Mouse (Mus musculus) hindbrain, embryonic 12.5 days (tissue): ENCODE results near the gene Hmg20a. TPM values are rescaled to one million over a fixed set of nuclear protein-coding genes. Genes with fewer than 3 reads are reported as not detected.
"Not testable (repeated sequence)": the region's sequence is repeated elsewhere in the genome, so short reads cannot be mapped to it uniquely, and the experiment has no call there.

Source experiments
- ATAC-seq: fragments of 200-750 bp; cut with Nextera tagmentation; 2 replicates; pipeline ENCODE4 v1.8.0; 2017; ENCODE audit warnings: moderate TSS enrichment; ENCODE audit not compliant: low FRiP score
- H3K27ac ChIP-seq: fragments of 300-500 bp; sonication (generic); 2 replicates; pipeline ENCODE4 v1.5.1; 2016; ENCODE audit warnings: mild to moderate bottlenecking
- H3K27me3 ChIP-seq: fragments of 300-500 bp; sonication (generic); 2 replicates; pipeline ENCODE4 v1.6.1; 2016; ENCODE audit warnings: mild to moderate bottlenecking
- H3K36me3 ChIP-seq: fragments of 300-500 bp; sonication (generic); 2 replicates; pipeline ENCODE4 v1.6.1; 2016; ENCODE audit warnings: mild to moderate bottlenecking
- H3K4me1 ChIP-seq: fragments of 300-500 bp; sonication (generic); 2 replicates; pipeline ENCODE4 v1.6.1; 2016
- H3K4me2 ChIP-seq: fragments of 300-500 bp; sonication (generic); replicated peaks from 2 replicates; pipeline ENCODE4 v1.6.1; 2016; ENCODE audit warnings: mild to moderate bottlenecking
- H3K4me3 ChIP-seq: fragments of 300-500 bp; sonication (generic); 2 replicates; pipeline ENCODE4 v1.5.1; 2016; ENCODE audit warnings: mild to moderate bottlenecking
- H3K9ac ChIP-seq: fragments of 300-500 bp; sonication (generic); 2 replicates; pipeline ENCODE4 v1.6.1; 2016; ENCODE audit warnings: mild to moderate bottlenecking, moderate library complexity
- H3K9me3 ChIP-seq: fragments of 300-500 bp; sonication (generic); replicated peaks from 2 replicates; pipeline ENCODE4 v1.6.1; 2016; ENCODE audit warnings: mild to moderate bottlenecking
- WGBS: fragments of 180-500 bp; shearing (Covaris S2); methylation state at CpG from one replicate; pipeline ENCODE4 v1.1.7; 2016; 5-methylcytosine and 5-hydroxymethylcytosine counted together
- polyA plus RNA-seq: library from polyadenylated mRNA; unstranded; fragments of >200 nt; fragmentation: Nextera tagmentation; extraction: Ambion mirVana; gene quantifications from 2 replicates; pipeline ENCODE4 v1.2.1, GENCODE M21; 2016

Gene Hmg20a
- polyA plus RNA-seq, 1 experiment from 2014 or later = 83.1 TPM

DNA sequence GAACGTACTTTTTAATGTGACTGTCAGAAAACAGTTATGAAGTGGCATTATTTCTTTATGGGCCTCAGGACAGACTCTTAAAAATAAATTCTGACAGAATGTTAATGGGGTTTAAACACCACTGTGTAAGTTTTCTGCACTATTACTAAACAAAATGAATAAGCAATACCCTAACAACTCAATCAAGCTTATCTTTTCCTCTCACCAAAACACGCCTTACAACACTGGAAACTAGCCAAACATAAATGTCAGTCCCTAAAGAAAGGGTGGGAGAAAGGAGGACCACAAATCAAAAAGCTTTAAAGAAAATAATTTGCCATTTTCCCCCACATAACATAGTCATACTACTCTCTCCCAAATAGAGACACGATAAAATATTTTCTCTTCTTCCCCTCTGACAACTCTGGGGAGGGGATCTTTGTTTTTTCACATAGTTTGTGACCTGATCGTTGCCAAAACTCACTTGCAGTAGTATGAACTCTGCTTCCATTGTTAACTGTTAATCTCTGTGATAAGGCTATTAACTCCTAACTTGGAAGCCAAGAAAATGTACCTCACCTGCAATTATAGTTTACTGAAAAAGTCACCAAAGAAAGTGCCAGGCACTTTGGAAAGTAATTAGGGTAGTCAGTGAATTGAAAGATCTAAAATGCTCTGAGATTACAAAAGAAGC, 2.3 kb upstream of the Hmg20a start:
- peaks cover 15% of the 10 kb centered on the region for H3K4me1 ChIP-seq
- 74% methylated on average over 4 of the region's 4 CpGs for WGBS
- H3K36me3 ChIP-seq = no peaks in the 10 kb centered on the region
- H3K9ac ChIP-seq = no peak overlapping the region
- no peak overlapping the region for H3K27ac ChIP-seq
- 0 out of 2 replicates have a peak overlapping the region, but pooled peaks have one; percentile 5 for H3K4me2 ChIP-seq
- ATAC-seq = no peak
- H3K4me3 ChIP-seq = no peak overlapping the region
- no peaks in the 10 kb centered on the region for H3K27me3 ChIP-seq
- no peaks in the 10 kb centered on the region for H3K9me3 ChIP-seq

DNA sequence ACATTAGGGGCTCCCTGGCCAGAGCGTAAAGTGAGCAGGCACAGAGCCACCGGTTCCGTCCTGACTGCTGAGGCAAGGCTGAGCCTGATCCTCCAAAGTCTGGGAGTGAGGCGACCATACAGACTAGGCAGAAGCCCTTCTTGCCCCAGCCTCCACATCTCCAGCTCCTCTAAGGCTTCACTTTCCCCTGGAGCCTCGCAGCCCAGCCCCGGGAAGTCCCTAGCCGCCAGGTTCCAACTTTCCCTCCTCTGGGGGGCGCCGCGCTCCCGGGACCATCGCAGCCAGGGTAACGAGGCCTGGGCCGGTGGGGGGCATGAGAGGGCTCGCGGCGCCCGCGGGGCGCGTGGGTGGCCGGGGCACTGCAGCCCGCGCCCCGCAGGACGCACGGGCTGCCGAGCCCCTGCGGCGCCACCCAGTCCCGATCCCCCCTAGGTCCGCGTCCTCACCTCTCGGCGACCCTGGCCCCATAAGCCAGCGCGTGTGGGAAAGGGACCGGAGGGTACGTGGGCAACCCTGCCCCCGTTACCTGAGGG, 928 bp upstream of the Hmg20a start:
- H3K9me3 ChIP-seq = no peaks in the 10 kb centered on the region
- no peak; the same call in 1 of the 2 replicates for ATAC-seq
- peak overlapping the region; percentile 87 for H3K27ac ChIP-seq
- H3K27me3 ChIP-seq = no peaks in the 10 kb centered on the region
- H3K4me3 ChIP-seq = peak overlapping the region; percentile 78
- WGBS = 1% methylated on average over 40 of the region's 40 CpGs
- peak overlapping the region; percentile 56 for H3K4me2 ChIP-seq
- H3K4me1 ChIP-seq = peaks cover 25% of the 10 kb centered on the region
- no peaks in the 10 kb centered on the region for H3K36me3 ChIP-seq
- peak overlapping the region; percentile 75 for H3K9ac ChIP-seq

DNA sequence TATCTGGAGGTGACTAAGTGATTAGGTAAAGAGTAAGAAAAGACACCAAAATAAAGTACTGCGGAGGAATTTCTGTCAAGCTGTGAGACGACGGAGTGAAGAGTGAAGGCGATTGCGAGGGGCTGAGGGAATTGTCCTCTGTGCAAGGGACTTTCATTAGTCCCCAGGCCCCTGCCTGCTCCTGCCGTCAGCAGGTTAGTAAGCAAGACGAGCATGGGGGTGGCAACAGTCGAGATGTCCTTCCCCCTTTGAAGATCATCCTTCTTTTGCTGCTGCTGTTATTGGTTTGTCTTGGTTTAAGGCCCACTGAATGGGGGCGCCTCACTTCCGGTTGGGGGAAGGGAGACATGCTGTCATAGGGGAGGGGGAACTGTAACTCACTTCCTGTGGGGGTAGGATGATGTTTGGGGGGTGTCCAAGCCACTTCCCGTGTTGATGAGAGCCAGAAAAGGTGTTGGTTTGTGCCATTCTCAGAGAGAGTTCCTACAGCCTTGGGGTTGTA, 380 bp downstream of the Hmg20a start:
- Histone ChIP-seq H3K27me3 (no peaks in the 10 kb centered on the region), H3K4me2 (peak overlapping the region; percentile 56), H3K9me3 (no peaks in the 10 kb centered on the region), H3K27ac (peak overlapping the region; percentile 92), H3K9ac (peak overlapping the region; percentile 74), H3K36me3 (no peaks in the 10 kb centered on the region), H3K4me3 (peak overlapping the region; percentile 78), H3K4me1 (peaks cover 27% of the 10 kb centered on the region)
- ATAC-seq = peak; percentile 50
- under 1% methylated on average over 11 of the region's 11 CpGs for WGBS

DNA sequence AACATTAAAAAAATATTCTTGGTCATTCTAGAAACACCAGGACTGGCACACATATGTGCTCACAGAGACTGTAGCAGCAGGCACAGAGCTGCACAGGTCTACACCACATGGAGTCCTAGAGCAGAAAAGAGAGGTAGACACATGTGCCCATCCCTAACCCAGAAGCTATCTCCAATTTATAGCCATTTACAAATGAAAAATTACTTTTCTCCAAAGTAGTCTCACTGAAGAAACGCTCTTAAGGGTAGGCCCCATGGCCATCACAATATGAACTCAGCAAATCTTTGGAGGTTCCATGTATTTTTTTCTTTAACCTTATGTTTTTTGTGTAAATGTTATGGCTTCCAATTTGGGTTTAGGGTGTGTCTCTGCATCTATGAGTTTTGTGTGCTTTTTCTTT, 1.8 kb downstream of the Hmg20a start:
- Histone ChIP-seq H3K4me2 (no peak overlapping the region), H3K4me3 (no peak overlapping the region), H3K4me1 (peaks cover 27% of the 10 kb centered on the region), H3K9me3 (no peaks in the 10 kb centered on the region), H3K27me3 (no peaks in the 10 kb centered on the region), H3K36me3 (no peaks in the 10 kb centered on the region), H3K27ac (no peak overlapping the region), H3K9ac (no peak overlapping the region)
- 100% methylated on average over 1 of the region's 1 CpGs for WGBS
- no peak for ATAC-seq

- Histone ChIP-seq H3K36me3 (no peaks in the 10 kb centered on the region), H3K9ac (no peak overlapping the region), H3K4me2 (no peak overlapping the region), H3K27ac (no peak overlapping the region), H3K27me3 (no peaks in the 10 kb centered on the region), H3K9me3 (no peaks in the 10 kb centered on the region), H3K4me3 (no peak overlapping the region), H3K4me1 (peaks cover 27% of the 10 kb centered on the region)
- 84% methylated on average over 9 of the region's 9 CpGs for WGBS
- ATAC-seq = no peak
These were observed 2.6 kb downstream of the Hmg20a start for GRCm38 (mm10) chr9:56420892-56421601.

DNA sequence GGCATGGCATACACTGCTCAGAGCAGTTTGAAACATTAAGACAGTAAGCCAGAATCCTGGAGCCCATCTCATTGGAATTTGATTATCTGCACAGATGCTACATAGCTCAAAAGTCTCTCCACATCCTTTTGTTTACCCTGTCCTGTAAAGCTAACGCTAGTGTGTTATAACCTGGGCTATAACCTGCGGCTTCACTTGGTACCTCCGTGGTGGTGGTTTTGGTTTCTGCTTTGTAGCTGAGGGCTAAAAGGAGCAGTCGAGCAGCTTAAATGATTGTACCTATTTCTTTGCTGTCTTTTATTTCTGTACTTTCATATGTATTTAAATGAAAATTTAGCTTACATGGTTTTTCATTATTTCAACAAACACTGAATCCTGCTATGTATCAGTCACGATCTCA, 3.6 kb downstream of the Hmg20a start:
- Histone ChIP-seq H3K9ac (no peak overlapping the region), H3K9me3 (no peaks in the 10 kb centered on the region), H3K4me1 (peaks cover 25% of the 10 kb centered on the region), H3K27me3 (no peaks in the 10 kb centered on the region), H3K36me3 (no peaks in the 10 kb centered on the region), H3K4me2 (no peak overlapping the region), H3K4me3 (no peak overlapping the region), H3K27ac (no peak overlapping the region)
- 87% methylated on average over 5 of the region's 5 CpGs for WGBS
- ATAC-seq = no peak

DNA sequence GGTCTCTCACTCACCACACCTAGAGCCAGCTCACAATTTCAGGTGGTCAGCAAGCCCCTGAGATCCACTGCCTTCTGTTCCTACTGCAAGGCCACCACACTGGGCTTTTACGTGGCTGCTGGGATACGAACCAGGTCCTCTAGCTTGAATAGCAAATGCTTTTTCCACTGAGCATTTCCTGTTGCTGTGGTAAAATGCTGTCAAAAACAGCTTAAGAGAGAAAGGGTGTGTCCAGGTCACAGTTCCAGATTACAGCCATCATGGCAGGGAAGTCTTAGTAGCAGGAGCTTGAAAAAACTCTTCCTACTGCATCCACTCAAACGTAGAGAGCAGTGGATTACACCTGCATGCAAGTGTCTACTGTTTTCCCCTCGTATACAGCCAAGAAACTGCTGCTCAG, 6.5 kb downstream of the Hmg20a start:
- Histone ChIP-seq H3K27me3 (no peaks in the 10 kb centered on the region), H3K9me3 (no peaks in the 10 kb centered on the region), H3K4me2 (no peak overlapping the region), H3K36me3 (no peaks in the 10 kb centered on the region), H3K27ac (no peak overlapping the region), H3K4me3 (no peak overlapping the region), H3K4me1 (peaks cover 17% of the 10 kb centered on the region), H3K9ac (no peak overlapping the region)
- no peak for ATAC-seq
- WGBS = 89% methylated on average over 4 of the region's 4 CpGs

DNA sequence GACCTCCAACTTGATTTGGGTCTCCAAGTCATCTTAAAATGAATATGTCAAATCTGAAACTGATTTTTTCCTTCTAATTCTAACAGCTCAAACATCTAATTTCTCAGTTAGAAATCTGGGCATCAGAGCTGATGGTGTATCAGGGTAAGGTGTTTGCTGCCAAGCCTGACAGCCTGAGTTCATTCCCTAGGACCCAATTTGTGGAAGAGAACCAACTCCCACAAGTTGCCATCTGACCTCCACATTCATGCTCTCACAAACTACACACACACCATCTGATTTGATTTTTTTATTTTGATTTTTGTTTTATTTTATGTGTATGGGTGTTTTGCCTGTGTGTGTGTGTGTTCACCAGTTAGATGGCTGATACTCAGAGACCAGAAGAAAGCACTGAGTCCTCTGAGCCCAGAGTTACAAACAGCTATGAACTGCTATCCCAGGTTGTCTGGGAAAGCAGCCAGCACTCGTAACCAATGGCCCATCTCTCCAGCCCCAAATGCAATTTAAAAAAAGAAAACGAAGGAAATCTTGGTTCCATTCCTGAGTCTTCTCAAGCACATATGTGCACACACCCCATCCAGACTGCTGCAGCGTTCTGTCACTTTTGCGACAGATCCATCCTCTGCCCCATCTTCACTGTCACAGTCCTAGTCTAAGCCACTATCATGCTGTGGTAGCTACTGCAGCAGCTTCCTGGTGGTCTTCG, 17.6 kb downstream of the Hmg20a start:
- no peak overlapping the region for H3K4me3 ChIP-seq
- no peak for ATAC-seq
- no peak overlapping the region for H3K27ac ChIP-seq
- no peaks in the 10 kb centered on the region for H3K4me1 ChIP-seq
- no peaks in the 10 kb centered on the region for H3K36me3 ChIP-seq
- no peak overlapping the region for H3K9ac ChIP-seq
- H3K27me3 ChIP-seq = no peaks in the 10 kb centered on the region
- 93% methylated on average over 5 of the region's 5 CpGs for WGBS
- no peak overlapping the region for H3K4me2 ChIP-seq
- H3K9me3 ChIP-seq = no peaks in the 10 kb centered on the region

DNA sequence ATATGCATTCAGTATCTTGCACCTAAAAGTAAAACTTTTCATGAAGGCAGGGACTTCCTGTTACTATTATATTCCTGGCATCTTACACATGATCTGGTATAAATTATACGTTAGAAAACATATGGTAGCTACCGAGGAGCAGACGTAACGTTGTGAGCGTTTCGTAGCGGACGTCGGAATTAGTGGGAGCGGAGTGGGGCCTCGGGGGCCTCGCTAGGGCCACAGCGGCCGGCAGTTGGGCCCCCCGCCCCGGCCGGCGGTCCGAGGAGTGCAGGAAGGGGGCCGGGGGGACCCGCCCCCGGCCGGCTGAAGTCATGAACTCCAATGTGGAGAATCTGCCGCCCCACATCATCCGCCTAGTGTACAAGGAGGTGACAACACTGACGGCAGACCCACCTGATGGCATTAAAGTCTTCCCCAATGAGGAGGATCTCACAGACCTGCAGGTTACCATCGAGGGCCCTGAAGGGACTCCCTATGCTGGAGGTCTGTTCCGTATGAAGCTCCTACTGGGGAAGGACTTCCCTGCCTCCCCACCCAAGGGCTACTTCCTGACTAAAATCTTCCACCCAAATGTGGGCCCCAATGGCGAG, 19.0 kb downstream of the Hmg20a start:
- H3K4me1 ChIP-seq, ATAC-seq: not testable (repeated sequence)
- 87% methylated on average over 24 of the region's 29 CpGs for WGBS

GRCm38 (mm10) chr9:56439699-56440098, 21.3 kb downstream of the Hmg20a start:
- H3K36me3 ChIP-seq = no peaks in the 10 kb centered on the region
- ATAC-seq = no peak
- 82% methylated on average over 7 of the region's 7 CpGs for WGBS
- H3K9ac ChIP-seq = no peak overlapping the region
- no peaks in the 10 kb centered on the region for H3K27me3 ChIP-seq
- no peak overlapping the region for H3K4me2 ChIP-seq
- H3K27ac ChIP-seq = no peak overlapping the region
- H3K4me1 ChIP-seq = no peaks in the 10 kb centered on the region
- no peak overlapping the region for H3K4me3 ChIP-seq
- H3K9me3 ChIP-seq = no peaks in the 10 kb centered on the region

More for the DNA sequence above, 19.0 kb downstream of the Hmg20a start:
- not testable (repeated sequence) for H3K4me3 ChIP-seq, H3K27ac ChIP-seq, H3K9me3 ChIP-seq, H3K9ac ChIP-seq, H3K36me3 ChIP-seq, H3K4me2 ChIP-seq, H3K27me3 ChIP-seq

DNA sequence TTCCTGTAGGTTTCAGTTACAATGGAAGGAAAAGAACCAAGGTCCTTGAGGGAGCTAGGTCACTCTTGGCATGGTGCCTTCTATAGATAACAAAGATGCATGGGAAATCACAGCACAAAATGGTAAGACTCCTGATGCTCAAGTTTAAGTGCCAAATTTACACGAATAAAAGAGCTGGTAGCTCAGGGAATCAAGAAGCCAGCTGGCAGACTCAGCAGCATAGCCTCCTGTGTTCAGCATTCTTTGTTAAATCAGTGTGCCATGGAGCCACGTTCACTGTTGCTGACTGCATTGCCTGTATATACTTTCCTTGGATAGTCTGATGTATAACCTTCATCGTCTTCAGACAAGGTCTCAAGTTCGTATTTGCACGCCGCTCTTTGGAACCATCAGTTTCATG, 33.2 kb downstream of the Hmg20a start:
- H3K9me3 ChIP-seq = no peaks in the 10 kb centered on the region

More for the DNA sequence above, 33.2 kb downstream of the Hmg20a start:
- 93% methylated on average over 6 of the region's 6 CpGs for WGBS
- Histone ChIP-seq H3K4me3 (no peak overlapping the region), H3K27ac (no peak overlapping the region), H3K27me3 (no peaks in the 10 kb centered on the region), H3K9ac (no peak overlapping the region), H3K4me1 (no peaks in the 10 kb centered on the region), H3K4me2 (no peak overlapping the region), H3K36me3 (no peaks in the 10 kb centered on the region)
- no peak for ATAC-seq
